Mouse (Mus musculus) hindbrain, embryonic 14.5 days (tissue): Measurements from ENCODE around the gene Enox1. TPM values are rescaled to one million over a fixed set of nuclear protein-coding genes. Genes with fewer than 3 reads are reported as not detected.
A peak's percentile ranks its signal among the peaks of the same experiment; 100 is the strongest.

ENCODE experiments used
- ATAC-seq: fragments of 200-750 bp; cut with Nextera tagmentation; 2 replicates; pipeline ENCODE4 v1.8.0; 2017; ENCODE audit warnings: moderate number of reproducible peaks, mild to moderate bottlenecking, moderate TSS enrichment, moderate library complexity; ENCODE audit not compliant: low FRiP score
- DNase-seq: peaks from one replicate; pipeline ENCODE4 v3.0.0-alpha.2; 2015; ENCODE audit warnings: low spot score
- H3K27ac ChIP-seq: fragments of 300-500 bp; sonication (generic); 2 replicates; pipeline ENCODE4 v1.5.1; 2014; ENCODE audit warnings: mild to moderate bottlenecking, moderate library complexity
- H3K27me3 ChIP-seq: fragments of 300-500 bp; sonication (generic); 2 replicates; pipeline ENCODE4 v1.6.1; 2014; ENCODE audit warnings: mild to moderate bottlenecking, low read length, mixed read lengths; ENCODE audit not compliant: control insufficient read depth, insufficient read depth
- H3K36me3 ChIP-seq: fragments of 300-500 bp; sonication (generic); replicated peaks from 2 replicates; pipeline ENCODE4 v1.6.1; 2014; ENCODE audit not compliant: control insufficient read depth, insufficient read depth
- H3K4me1 ChIP-seq: fragments of 300-500 bp; sonication (generic); replicated peaks from 2 replicates; pipeline ENCODE4 v1.6.1; 2014; ENCODE audit warnings: antibody characterized with exemption, low read length, mixed read lengths; ENCODE audit not compliant: control insufficient read depth, insufficient read depth
- H3K4me2 ChIP-seq: fragments of 300-500 bp; sonication (generic); replicated peaks from 2 replicates; pipeline ENCODE4 v1.6.1; 2014; ENCODE audit warnings: mild to moderate bottlenecking, moderate library complexity
- H3K4me3 ChIP-seq: fragments of 300-500 bp; sonication (generic); replicated peaks from 2 replicates; pipeline ENCODE4 v1.5.1; 2014; ENCODE audit warnings: mild to moderate bottlenecking, low read length
- H3K9ac ChIP-seq: fragments of 300-500 bp; sonication (generic); 2 replicates; pipeline ENCODE4 v1.6.1; 2014
- H3K9me3 ChIP-seq: fragments of 300-500 bp; sonication (generic); 2 replicates; pipeline ENCODE4 v1.6.1; 2016; ENCODE audit warnings: low read length; ENCODE audit not compliant: control insufficient read depth
- WGBS: fragments of 180-500 bp; shearing (Covaris S2); extraction: QIAGEN DNeasy Blood & Tissue Kit; methylation state at CpG from one replicate; pipeline ENCODE4 v1.1.7; 2014; 5-methylcytosine and 5-hydroxymethylcytosine counted together
- polyA plus RNA-seq: library from polyadenylated mRNA; unstranded; fragments of >200 nt; fragmentation: Nextera tagmentation; extraction: Ambion mirVana; gene quantifications from 2 replicates; pipeline ENCODE4 v1.2.1, GENCODE M21; 2014

Enox1 gene
- polyA plus RNA-seq, 1 experiment from 2014 or later = 30.2 TPM

- Histone ChIP-seq H3K9ac (no peak overlapping the region), H3K4me2 (no peak overlapping the region), H3K4me1 (peaks cover 14% of the 10 kb centered on the region), H3K4me3 (no peak overlapping the region), H3K27ac (no peak overlapping the region), H3K36me3 (peaks cover 2% of the 10 kb centered on the region; the same call in 1 of the 2 replicates), H3K9me3 (no peaks in the 10 kb centered on the region), H3K27me3 (no peaks in the 10 kb centered on the region)
- DNase-seq (no peak), ATAC-seq (0 out of 2 replicates have a peak, but pooled peaks have one; percentile 14)
- 73% methylated on average over 14 of the region's 14 CpGs for whole genome bisulfite sequencing
Observed at GRCm38 (mm10) chr14:77596216-77597175, 439.9 kb downstream of the Enox1 start.

DNA sequence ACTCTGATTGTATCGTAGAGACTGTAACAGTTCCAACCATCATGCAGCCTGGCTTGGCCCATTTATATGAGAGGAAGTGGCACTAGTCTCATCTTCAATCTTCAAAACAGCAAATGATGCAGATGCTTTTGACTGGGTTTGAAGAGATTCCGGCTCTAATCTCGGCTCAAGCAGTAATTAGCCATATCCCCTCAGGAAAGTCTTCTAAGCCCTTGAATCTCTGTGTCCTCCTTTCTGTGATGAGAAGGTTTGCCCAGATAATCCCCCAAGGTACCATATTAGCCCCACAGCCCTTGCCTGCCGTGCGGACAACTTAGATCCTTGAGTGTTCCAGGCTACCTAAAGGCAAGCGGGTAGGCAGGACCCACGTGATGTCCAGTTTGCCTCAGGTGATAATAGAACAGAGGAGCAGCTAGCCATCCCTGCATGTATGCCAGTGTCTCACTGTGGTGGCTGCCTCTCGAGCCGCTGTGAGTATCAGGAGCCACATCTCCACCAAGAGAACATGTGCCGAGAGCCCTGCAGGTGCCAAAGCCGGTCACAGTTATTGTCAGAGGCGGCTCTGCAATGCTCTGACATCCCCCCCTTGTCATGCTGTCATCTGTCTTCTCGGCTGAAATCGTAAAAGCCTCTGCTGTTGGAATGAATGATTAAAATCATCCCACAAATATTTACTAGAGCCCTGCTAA is 442.6 kb downstream of the Enox1 start:
- H3K9ac ChIP-seq = no peak overlapping the region
- no peak overlapping the region for H3K27ac ChIP-seq
- no peak for DNase-seq

DNA sequence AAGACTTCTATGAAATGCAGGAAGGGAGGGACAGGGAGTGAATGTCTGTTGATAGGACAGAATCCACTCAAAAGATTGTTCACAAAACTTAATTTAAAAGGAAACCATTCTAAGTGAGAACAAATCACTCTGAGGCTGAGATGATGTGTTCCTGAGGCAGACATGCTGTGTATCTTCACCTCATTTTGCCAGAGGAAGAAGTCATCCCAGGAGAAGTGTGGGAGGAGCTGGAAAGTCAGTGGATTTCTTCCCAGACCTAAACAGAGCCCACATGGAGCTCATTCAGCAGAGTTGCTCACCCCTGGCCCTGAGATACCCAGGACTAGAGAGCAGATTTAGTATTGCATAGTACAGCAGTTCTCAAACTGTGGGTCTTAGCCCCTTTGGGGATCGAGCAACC is 444.2 kb downstream of the Enox1 start:
- Histone ChIP-seq H3K4me3 (no peak overlapping the region), H3K9ac (no peak overlapping the region), H3K4me1 (peaks cover 7% of the 10 kb centered on the region; the same call in 1 of the 2 replicates), H3K27me3 (no peaks in the 10 kb centered on the region), H3K9me3 (no peaks in the 10 kb centered on the region), H3K27ac (no peak overlapping the region), H3K4me2 (no peak overlapping the region), H3K36me3 (peaks cover 7% of the 10 kb centered on the region; the same call in 1 of the 2 replicates)
- 97% methylated on average over 1 of the region's 1 CpGs for whole genome bisulfite sequencing
- no peak for DNase-seq
- ATAC-seq = no peak

More for the DNA sequence above, 442.6 kb downstream of the Enox1 start:
- no peaks in the 10 kb centered on the region for H3K9me3 ChIP-seq
- H3K27me3 ChIP-seq = no peaks in the 10 kb centered on the region
- no peaks in the 10 kb centered on the region; the same call in 1 of the 2 replicates for H3K36me3 ChIP-seq
- WGBS = 54% methylated on average over 14 of the region's 14 CpGs
- no peak overlapping the region for H3K4me2 ChIP-seq
- H3K4me3 ChIP-seq = no peak overlapping the region
- ATAC-seq = no peak
- H3K4me1 ChIP-seq = peaks cover 7% of the 10 kb centered on the region; the same call in 1 of the 2 replicates

- no peak for ATAC-seq
Observed at GRCm38 (mm10) chr14:77601446-77601845, 444.9 kb downstream of the Enox1 start.

GRCm38 (mm10) chr14:77608182-77608839 is 451.7 kb downstream of the Enox1 start:
- no peak for DNase-seq
- H3K4me2 ChIP-seq = no peak overlapping the region
- no peaks in the 10 kb centered on the region for H3K9me3 ChIP-seq
- 84% methylated on average over 5 of the region's 5 CpGs for WGBS
- H3K4me3 ChIP-seq = no peak overlapping the region
- ATAC-seq = no peak
- H3K27me3 ChIP-seq = no peaks in the 10 kb centered on the region
- no peak overlapping the region for H3K9ac ChIP-seq
- no peak overlapping the region for H3K27ac ChIP-seq
- H3K36me3 ChIP-seq = peaks cover 25% of the 10 kb centered on the region
- no peaks in the 10 kb centered on the region for H3K4me1 ChIP-seq

More at GRCm38 (mm10) chr14:77601446-77601845, 444.9 kb downstream of the Enox1 start:
- 0 out of 2 replicates have a peak, but pooled peaks cover 2% of the 10 kb centered on the region for H3K4me1 ChIP-seq
- no peaks in the 10 kb centered on the region for H3K27me3 ChIP-seq
- DNase-seq = no peak
- H3K4me3 ChIP-seq = no peak overlapping the region
- H3K36me3 ChIP-seq = peaks cover 12% of the 10 kb centered on the region; the same call in 1 of the 2 replicates
- H3K9me3 ChIP-seq = no peaks in the 10 kb centered on the region
- 87% methylated on average over 2 of the region's 2 CpGs for WGBS
- H3K4me2 ChIP-seq = no peak overlapping the region
- H3K27ac ChIP-seq = no peak overlapping the region
- H3K9ac ChIP-seq = no peak overlapping the region

- WGBS = 95% methylated on average over 16 of the region's 16 CpGs
- H3K36me3 ChIP-seq = peaks cover 17% of the 10 kb centered on the region; the same call in 1 of the 2 replicates
- no peak for DNase-seq
Observed at GRCm38 (mm10) chr14:77615201-77615600, 458.6 kb downstream of the Enox1 start.

DNA sequence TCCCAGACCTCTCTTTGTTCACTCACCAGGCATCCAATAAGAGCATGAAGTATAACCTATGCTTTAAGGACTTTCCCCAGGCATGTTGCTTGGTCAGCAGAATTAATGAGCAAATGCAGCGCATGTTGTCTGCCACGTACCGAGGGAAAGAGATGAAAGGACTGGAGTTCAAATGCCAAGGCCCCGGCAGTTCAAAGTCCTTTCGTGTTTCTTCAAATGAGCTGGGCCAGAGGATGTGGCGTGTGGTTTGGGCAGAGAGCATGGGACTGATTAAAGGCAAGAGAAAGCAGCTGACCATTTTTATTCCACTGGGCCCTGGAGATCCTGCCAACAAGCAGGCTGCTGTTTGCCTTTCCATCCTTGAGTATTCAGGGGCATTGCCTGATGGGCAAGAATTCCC is 460.7 kb downstream of the Enox1 start:
- H3K4me2 ChIP-seq = no peak overlapping the region
- peaks cover 7% of the 10 kb centered on the region for H3K4me1 ChIP-seq
- H3K36me3 ChIP-seq = 0 out of 2 replicates have a peak, but pooled peaks cover 7% of the 10 kb centered on the region
- H3K9me3 ChIP-seq = no peaks in the 10 kb centered on the region
- H3K4me3 ChIP-seq = no peak overlapping the region
- 28% methylated on average over 6 of the region's 6 CpGs for WGBS
- ATAC-seq (no peak), DNase-seq (no peak)
- H3K27ac ChIP-seq = no peak overlapping the region
- H3K27me3 ChIP-seq = no peaks in the 10 kb centered on the region
- no peak overlapping the region for H3K9ac ChIP-seq

More at GRCm38 (mm10) chr14:77615201-77615600, 458.6 kb downstream of the Enox1 start:
- H3K4me1 ChIP-seq = peaks cover 7% of the 10 kb centered on the region
- no peak overlapping the region for H3K27ac ChIP-seq
- H3K4me3 ChIP-seq = no peak overlapping the region
- no peak overlapping the region for H3K4me2 ChIP-seq
- no peak for ATAC-seq
- no peaks in the 10 kb centered on the region for H3K9me3 ChIP-seq
- no peaks in the 10 kb centered on the region for H3K27me3 ChIP-seq
- H3K9ac ChIP-seq = no peak overlapping the region

GRCm38 (mm10) chr14:77618131-77618805 is 461.7 kb downstream of the Enox1 start:
- WGBS = 78% methylated on average over 13 of the region's 13 CpGs
- no peaks in the 10 kb centered on the region for H3K9me3 ChIP-seq
- DNase-seq (no peak), ATAC-seq (no peak)
- H3K4me1 ChIP-seq = peaks cover 7% of the 10 kb centered on the region
- no peak overlapping the region for H3K27ac ChIP-seq
- H3K27me3 ChIP-seq = no peaks in the 10 kb centered on the region
- H3K9ac ChIP-seq = no peak overlapping the region
- H3K4me2 ChIP-seq = no peak overlapping the region
- H3K4me3 ChIP-seq = no peak overlapping the region
- 0 out of 2 replicates have a peak, but pooled peaks cover 5% of the 10 kb centered on the region for H3K36me3 ChIP-seq
